Mouse (Mus musculus) embryonic facial prominence, embryonic 10.5 days (tissue): Measurements from ENCODE around the gene Nos1. TPM values are rescaled to one million over a fixed set of nuclear protein-coding genes. Genes with fewer than 3 reads are reported as not detected.

Experiments used
- DNase-seq: peaks from one replicate; pipeline ENCODE4 v3.0.0-alpha.2; 2017; ENCODE audit warnings: low spot score
- H3K27ac ChIP-seq: fragments of 300-500 bp; sonication (generic); replicated peaks from 2 replicates; pipeline ENCODE4 v1.5.1; 2016; ENCODE audit warnings: mild to moderate bottlenecking
- H3K27me3 ChIP-seq: fragments of 300-500 bp; sonication (generic); replicated peaks from 2 replicates; pipeline ENCODE4 v1.6.1; 2016; ENCODE audit warnings: low read depth, mild to moderate bottlenecking; ENCODE audit not compliant: poor library complexity, severe bottlenecking
- H3K36me3 ChIP-seq: fragments of 300-500 bp; sonication (generic); replicated peaks from 2 replicates; pipeline ENCODE4 v1.6.1; 2016; ENCODE audit warnings: mild to moderate bottlenecking, moderate library complexity
- H3K4me1 ChIP-seq: fragments of 300-500 bp; sonication (generic); 2 replicates; pipeline ENCODE4 v1.6.1; 2016
- H3K4me3 ChIP-seq: fragments of 300-500 bp; sonication (generic); 2 replicates; pipeline ENCODE4 v1.5.1; 2016; ENCODE audit warnings: mild to moderate bottlenecking, moderate library complexity
- H3K9me3 ChIP-seq: fragments of 300-500 bp; sonication (generic); 2 replicates; pipeline ENCODE4 v1.6.1; 2016; ENCODE audit warnings: mild to moderate bottlenecking
- WGBS: fragments of 180-500 bp; shearing (Covaris S2); methylation state at CpG from one replicate; pipeline ENCODE4 v1.1.7; 2016; 5-methylcytosine and 5-hydroxymethylcytosine counted together
- polyA plus RNA-seq: library from polyadenylated mRNA; unstranded; fragments of >200 nt; fragmentation: Nextera tagmentation; extraction: Ambion mirVana; gene quantifications from 2 replicates; pipeline ENCODE4 v1.2.1, GENCODE M21; 2016

The Nos1 gene
- polyA plus RNA-seq, 1 experiment from 2014 or later, result 0.32 TPM

DNA sequence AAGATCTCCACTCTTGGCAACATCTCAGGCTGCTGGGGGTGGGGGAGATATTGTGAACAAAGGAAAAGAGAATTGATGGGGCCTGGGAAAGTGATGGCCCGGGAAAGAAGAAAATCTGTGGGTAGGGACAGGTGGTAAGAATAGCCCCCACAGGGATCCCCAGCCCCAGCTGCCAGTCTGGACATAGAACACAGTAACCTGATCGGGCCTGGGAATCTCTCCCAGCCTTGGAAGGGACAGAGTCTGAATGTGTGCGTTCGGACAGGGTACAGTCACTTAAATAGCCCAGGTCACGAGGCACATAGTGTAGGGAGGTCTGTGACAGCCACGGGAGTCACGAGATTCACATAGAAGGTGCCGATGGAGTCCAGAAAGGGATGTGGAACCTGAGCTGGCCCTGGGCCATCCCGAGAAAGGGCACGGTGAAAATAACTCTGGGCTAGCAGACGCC, 21.3 kb downstream of the Nos1 start:
- 85% methylated on average over 11 of the region's 11 CpGs for WGBS

DNA sequence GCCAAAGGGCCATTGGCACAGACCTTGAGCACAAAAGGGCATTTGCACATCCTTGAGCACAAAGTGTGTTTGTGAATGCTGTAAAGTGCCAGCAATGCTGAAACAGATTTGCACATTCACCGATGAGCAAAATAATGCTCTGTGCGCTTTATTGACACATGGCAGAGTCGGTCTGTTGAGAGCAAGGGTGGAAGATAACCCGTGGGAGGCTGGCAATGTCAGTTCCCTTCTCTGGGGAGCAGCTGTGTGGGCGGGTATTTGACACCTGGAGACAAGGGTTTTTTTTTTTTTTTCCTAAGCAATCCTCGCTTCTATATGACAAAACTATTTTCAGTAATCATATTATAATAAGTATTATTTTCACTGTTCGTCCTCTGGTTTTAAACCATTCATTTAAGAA, 22.7 kb downstream of the Nos1 start:
- WGBS, result 83% methylated on average over 7 of the region's 7 CpGs
- no peak overlapping the region for H3K27ac ChIP-seq
- no peaks in the 10 kb centered on the region for H3K36me3 ChIP-seq
- H3K27me3 ChIP-seq, result no peaks in the 10 kb centered on the region
- no peak for DNase-seq
- peaks cover 15% of the 10 kb centered on the region; the same call in 1 of the 2 replicates for H3K4me1 ChIP-seq
- H3K4me3 ChIP-seq, result no peak overlapping the region
- H3K9me3 ChIP-seq, result no peaks in the 10 kb centered on the region

More for the DNA sequence above, 21.3 kb downstream of the Nos1 start:
- Histone ChIP-seq H3K27ac (no peak overlapping the region; the same call in 1 of the 2 replicates), H3K27me3 (no peaks in the 10 kb centered on the region), H3K9me3 (no peaks in the 10 kb centered on the region), H3K4me3 (no peak overlapping the region), H3K4me1 (peaks cover 15% of the 10 kb centered on the region; the same call in 1 of the 2 replicates), H3K36me3 (no peaks in the 10 kb centered on the region)
- no peak for DNase-seq

DNA sequence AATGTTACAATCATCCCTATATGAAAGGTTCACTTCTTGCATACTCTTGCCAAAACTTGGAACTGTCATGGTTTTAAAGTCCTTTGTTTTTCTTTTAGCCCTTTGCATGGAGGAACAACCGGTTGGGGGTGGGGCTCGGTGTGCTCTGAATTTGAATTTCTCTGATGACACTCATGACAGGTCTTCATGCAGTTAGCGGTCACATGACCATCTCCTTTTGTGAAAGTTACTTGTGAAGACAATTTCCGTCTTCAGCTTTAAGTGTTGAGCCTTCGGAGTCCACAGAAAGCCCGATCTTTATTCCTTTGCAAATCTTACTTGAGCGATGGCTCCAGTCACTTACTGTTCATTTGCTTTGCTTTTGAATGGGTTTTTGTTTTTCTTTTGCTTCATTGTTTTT, 30.1 kb downstream of the Nos1 start:
- H3K4me3 ChIP-seq, result no peak overlapping the region
- H3K27me3 ChIP-seq, result no peaks in the 10 kb centered on the region
- H3K4me1 ChIP-seq, result peaks cover 5% of the 10 kb centered on the region
- no peaks in the 10 kb centered on the region for H3K36me3 ChIP-seq
- DNase-seq, result no peak
- H3K27ac ChIP-seq, result no peak overlapping the region
- WGBS, result 91% methylated on average over 7 of the region's 7 CpGs
- H3K9me3 ChIP-seq, result no peaks in the 10 kb centered on the region

DNA sequence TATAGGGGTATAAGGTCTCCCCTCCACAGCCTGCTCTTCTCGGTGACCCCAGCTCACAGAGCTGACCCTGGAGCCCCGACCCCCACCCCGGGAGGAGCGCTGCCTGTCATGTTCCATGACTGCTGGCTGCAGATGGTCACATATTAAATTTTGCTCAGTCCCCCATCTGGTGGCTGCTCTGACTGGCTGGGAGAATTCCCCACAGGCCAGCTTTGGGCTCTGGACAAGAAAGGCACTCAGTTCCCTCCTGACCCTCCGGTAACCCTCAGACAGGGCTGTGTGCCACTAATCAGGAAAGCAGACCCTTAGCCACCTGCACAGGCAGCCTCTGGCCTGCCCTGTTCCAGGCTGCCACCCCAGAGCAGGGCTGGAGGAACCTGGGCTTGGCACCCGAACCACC, 38.0 kb downstream of the Nos1 start:
- H3K4me3 ChIP-seq, result no peak overlapping the region
- H3K27ac ChIP-seq, result no peak overlapping the region
- peaks cover 16% of the 10 kb centered on the region for H3K4me1 ChIP-seq
- H3K36me3 ChIP-seq, result no peaks in the 10 kb centered on the region
- 71% methylated on average over 6 of the region's 6 CpGs for WGBS
- no peaks in the 10 kb centered on the region for H3K27me3 ChIP-seq
- DNase-seq, result no peak
- H3K9me3 ChIP-seq, result no peaks in the 10 kb centered on the region

DNA sequence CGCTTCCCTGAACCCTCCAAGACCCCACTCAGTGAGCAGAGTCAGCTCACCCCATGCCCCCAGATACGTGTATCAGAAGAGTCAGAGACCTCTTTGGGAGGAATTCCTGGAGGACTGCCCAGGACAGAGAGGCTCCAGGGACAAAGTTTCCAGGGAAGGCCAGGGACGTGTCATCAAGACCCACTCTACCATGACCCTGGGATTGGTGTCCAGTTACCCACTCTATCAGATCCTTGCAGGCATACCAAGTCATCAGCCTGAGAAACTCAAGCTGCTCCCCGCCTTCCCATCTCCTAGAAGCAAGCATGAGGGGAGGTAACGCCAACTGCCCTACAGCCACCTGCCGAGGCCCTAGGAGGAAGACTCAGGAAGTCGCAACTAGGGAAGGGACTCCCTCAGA, 39.6 kb downstream of the Nos1 start:
- H3K4me3 ChIP-seq, result no peak overlapping the region
- no peak for DNase-seq
- H3K27me3 ChIP-seq, result no peaks in the 10 kb centered on the region
- H3K27ac ChIP-seq, result no peak overlapping the region
- peaks cover 15% of the 10 kb centered on the region for H3K4me1 ChIP-seq
- 0 out of 2 replicates have a peak, but pooled peaks cover 2% of the 10 kb centered on the region for H3K9me3 ChIP-seq
- 76% methylated on average over 7 of the region's 7 CpGs for WGBS
- H3K36me3 ChIP-seq, result no peaks in the 10 kb centered on the region

DNA sequence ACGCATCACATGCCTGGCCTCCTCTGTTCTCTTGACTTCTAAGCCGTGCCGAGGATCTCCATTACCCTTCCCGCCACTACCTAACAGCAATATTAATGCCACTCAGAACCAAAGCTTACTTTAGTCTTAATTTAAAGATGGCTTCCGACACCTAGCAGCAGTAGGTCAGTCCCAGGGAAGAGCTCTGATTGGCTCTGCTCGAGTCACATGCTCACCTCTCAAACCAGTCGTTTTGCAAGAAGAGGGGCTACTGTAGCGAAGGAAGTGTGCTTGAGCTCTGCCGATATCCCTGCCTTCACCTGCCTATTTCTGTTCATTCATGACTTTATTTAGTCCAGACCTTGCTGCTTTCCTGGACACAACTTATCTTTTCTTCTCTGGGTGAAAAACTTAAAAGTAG, 43.0 kb downstream of the Nos1 start:
- Histone ChIP-seq H3K9me3 (0 out of 2 replicates have a peak, but pooled peaks cover 2% of the 10 kb centered on the region), H3K27me3 (no peaks in the 10 kb centered on the region), H3K4me3 (no peak overlapping the region), H3K27ac (no peak overlapping the region), H3K36me3 (no peaks in the 10 kb centered on the region), H3K4me1 (peaks cover 3% of the 10 kb centered on the region)
- DNase-seq, result no peak
- 93% methylated on average over 9 of the region's 9 CpGs for WGBS

DNA sequence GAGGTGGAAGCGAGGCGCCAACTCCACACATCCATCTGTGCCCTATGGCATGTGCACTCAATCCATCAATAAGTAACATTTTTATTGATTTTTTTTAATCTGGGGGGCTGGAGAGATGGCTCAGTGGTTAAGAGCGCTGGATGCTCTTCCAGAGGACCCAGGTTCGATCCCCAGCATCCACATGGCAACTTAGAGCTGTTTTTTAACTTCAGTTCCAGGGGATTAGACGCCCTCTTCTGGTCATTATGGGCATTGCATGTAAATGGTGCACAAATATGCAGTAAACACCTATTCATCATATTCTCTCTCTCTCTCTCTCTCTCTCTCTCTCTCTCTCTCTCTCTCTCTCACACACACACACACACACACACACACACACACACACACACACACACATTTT, 43.7 kb downstream of the Nos1 start:
- DNase-seq, result no peak
- H3K27ac ChIP-seq, result no peak overlapping the region
- H3K36me3 ChIP-seq, result no peaks in the 10 kb centered on the region
- no peaks in the 10 kb centered on the region for H3K27me3 ChIP-seq
- no peak overlapping the region for H3K4me3 ChIP-seq
- no peaks in the 10 kb centered on the region; the same call in 1 of the 2 replicates for H3K4me1 ChIP-seq
- H3K9me3 ChIP-seq, result 0 out of 2 replicates have a peak, but pooled peaks cover 2% of the 10 kb centered on the region
- WGBS, result 72% methylated on average over 5 of the region's 5 CpGs

DNA sequence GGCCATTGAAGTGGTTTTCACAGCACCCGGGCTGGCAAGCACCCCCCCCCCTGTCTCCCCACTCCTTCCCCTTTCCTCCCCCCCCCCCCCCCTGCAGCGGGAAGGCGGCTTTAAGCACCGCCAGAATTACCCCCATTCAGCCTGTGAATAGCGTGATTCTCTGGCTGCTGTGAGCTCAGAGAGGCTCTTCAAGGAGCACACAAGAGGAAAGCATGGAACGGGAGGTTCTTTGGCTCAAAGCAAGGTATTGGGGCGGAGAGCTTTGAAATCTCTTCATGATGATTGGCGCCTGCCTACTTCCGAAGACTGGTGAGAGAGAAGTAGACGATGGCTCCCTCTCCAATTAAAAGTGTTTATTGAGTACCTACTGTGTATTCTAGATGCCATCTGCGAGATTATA, 44.5 kb downstream of the Nos1 start:
- 68% methylated on average over 11 of the region's 11 CpGs for WGBS
- 0 out of 2 replicates have a peak, but pooled peaks cover 2% of the 10 kb centered on the region for H3K9me3 ChIP-seq
- no peak for DNase-seq
- H3K4me1 ChIP-seq, result no peaks in the 10 kb centered on the region; the same call in 1 of the 2 replicates
- H3K4me3 ChIP-seq, result no peak overlapping the region
- no peak overlapping the region for H3K27ac ChIP-seq
- no peaks in the 10 kb centered on the region for H3K27me3 ChIP-seq
- no peaks in the 10 kb centered on the region for H3K36me3 ChIP-seq

DNA sequence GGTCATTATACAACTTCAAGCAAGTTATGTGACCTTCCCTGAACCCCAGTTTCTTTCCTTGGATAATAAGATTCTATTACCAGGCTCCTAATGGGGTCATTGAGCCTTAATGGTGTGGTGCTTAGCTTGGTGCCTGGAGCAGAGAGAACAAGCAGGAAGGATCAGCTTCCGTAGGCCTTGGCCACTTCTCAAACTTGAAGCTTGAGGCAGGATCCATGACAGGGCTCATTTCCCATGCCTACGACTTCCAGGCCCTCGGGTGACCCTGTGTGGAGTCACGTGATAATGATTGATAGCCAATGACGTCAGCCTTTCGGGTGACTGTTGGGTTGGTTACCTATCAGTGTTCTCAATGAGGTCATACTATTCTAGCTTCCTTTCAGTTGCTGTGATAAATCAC, 46.5 kb downstream of the Nos1 start:
- no peak overlapping the region for H3K4me3 ChIP-seq
- 86% methylated on average over 6 of the region's 6 CpGs for WGBS
- H3K36me3 ChIP-seq, result no peaks in the 10 kb centered on the region

DNA sequence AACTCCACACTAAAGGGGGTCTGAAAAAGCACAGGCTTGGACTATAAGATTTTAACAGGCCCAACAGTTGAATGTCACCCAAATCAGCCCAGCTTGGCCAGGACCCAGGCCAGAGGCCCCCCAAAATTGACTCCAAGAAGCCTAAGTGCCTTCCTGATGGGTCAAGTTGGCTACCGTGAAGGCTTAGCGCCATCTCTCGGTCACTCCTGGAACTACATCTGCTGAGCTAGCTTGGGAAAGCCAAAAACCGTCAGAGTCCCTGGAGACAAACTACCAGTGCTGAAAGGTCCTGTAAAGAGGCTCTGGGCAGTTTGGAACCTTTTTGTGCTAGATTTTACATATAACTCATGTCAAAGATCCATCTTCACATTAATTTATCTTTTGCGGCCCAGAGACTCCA, 56.1 kb downstream of the Nos1 start:
- DNase-seq, result peak; percentile 79
- Histone ChIP-seq H3K4me3 (no peak overlapping the region), H3K27me3 (peaks cover 48% of the 10 kb centered on the region), H3K27ac (no peak overlapping the region), H3K9me3 (peaks cover 7% of the 10 kb centered on the region; the same call in 1 of the 2 replicates), H3K4me1 (peaks cover 19% of the 10 kb centered on the region), H3K36me3 (no peaks in the 10 kb centered on the region)
- WGBS, result 10% methylated on average over 5 of the region's 5 CpGs

More for the DNA sequence above, 46.5 kb downstream of the Nos1 start:
- no peak for DNase-seq
- Histone ChIP-seq H3K4me1 (no peaks in the 10 kb centered on the region; the same call in 1 of the 2 replicates), H3K9me3 (0 out of 2 replicates have a peak, but pooled peaks cover 2% of the 10 kb centered on the region), H3K27me3 (no peaks in the 10 kb centered on the region), H3K27ac (no peak overlapping the region)

DNA sequence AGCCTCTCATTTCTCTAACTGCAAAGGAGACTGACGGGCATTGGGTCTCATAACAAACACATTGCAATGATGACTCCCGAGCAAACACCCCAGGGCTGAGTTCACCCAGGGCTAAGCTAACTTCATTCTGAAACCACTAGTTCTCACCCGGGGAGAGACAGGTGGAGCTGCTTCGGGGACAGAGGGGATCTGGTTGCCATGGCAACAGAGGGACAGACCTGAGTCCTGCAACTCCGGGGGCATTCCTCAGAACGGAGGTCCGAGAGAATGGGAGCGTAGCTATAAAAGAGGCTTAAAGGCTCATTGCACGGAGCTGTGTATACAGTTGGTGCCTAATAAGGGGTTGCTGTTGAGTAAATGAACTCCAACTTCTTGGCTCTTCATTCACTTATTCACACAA, 56.9 kb downstream of the Nos1 start:
- WGBS, result 32% methylated on average over 9 of the region's 9 CpGs

DNA sequence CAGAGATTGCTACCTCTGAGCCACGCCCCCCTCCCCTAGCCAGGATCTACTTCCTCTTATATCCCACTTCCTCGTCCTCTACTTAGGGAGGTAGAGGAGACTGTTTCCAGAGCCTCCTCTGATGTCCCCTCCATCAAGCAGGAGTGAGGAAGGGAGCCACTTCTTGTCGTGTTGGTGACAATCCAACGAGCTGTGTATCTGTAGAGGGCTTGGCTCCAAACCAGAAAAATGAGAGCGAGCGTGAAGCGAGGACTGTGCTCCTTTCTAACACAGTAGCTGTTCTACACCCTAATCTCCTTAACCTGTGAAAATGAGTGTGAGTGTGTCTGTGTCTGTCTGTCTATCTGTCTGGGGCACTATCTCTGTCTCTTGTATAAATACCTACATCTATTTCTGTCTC, 58.7 kb downstream of the Nos1 start:
- Histone ChIP-seq H3K27me3 (peaks cover 74% of the 10 kb centered on the region), H3K27ac (no peak overlapping the region), H3K9me3 (peaks cover 3% of the 10 kb centered on the region; the same call in 1 of the 2 replicates), H3K36me3 (no peaks in the 10 kb centered on the region), H3K4me1 (peaks cover 28% of the 10 kb centered on the region), H3K4me3 (no peak overlapping the region)
- DNase-seq, result no peak
- 78% methylated on average over 7 of the region's 7 CpGs for WGBS

More for the DNA sequence above, 56.9 kb downstream of the Nos1 start:
- H3K27me3 ChIP-seq, result peaks cover 56% of the 10 kb centered on the region
- no peak for DNase-seq
- H3K4me1 ChIP-seq, result peaks cover 26% of the 10 kb centered on the region
- H3K36me3 ChIP-seq, result no peaks in the 10 kb centered on the region
- H3K27ac ChIP-seq, result no peak overlapping the region
- H3K9me3 ChIP-seq, result peaks cover 7% of the 10 kb centered on the region; the same call in 1 of the 2 replicates
- H3K4me3 ChIP-seq, result no peak overlapping the region

DNA sequence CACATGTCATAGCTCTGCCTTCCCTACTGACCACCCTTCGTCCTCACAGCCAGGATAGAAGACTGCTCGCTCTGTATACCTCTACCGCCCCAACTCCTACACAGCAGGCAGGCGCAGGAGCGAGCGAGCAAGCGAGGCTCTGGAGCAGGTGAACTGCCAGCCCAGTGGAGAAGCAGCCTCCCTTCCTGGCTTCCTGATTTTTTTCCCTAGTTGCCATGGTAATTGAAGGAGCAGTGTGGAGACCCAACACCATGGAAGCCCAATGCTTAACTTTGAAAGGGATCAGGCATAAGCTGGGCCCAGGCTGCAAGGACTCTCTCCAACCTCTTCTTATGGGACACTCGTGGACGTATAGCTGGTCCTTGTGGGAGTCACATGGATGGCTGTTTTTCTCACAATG, 59.4 kb downstream of the Nos1 start:
- Histone ChIP-seq H3K36me3 (no peaks in the 10 kb centered on the region), H3K4me1 (peaks cover 28% of the 10 kb centered on the region), H3K4me3 (no peak overlapping the region), H3K27ac (no peak overlapping the region), H3K9me3 (no peaks in the 10 kb centered on the region), H3K27me3 (peaks cover 81% of the 10 kb centered on the region)
- no peak for DNase-seq
- WGBS, result 36% methylated on average over 9 of the region's 9 CpGs
